In genomic region chr11:31133726-31134125, GRCm38 (mm10) we compare ENCODE assay signal across 40 mouse cellular contexts. TPM values are rescaled to one million over a fixed set of nuclear protein-coding genes. Genes with fewer than 3 reads are reported as not detected.
"Had no signal": no experiment of that assay in that cellular context is flagged by ENCODE, and none has a peak within 500 bp of the region (broad histone marks: within the 10 kb centered on the region; RNA-seq: fewer than 3 reads in every experiment).

No protein-coding gene starts in this region.

RNA-seq across cellular contexts. Expression of gene Gm17332, which starts 48.5 kb away (rescaled TPM):
- total RNA-seq: left cerebral cortex, postnatal 14 days; left cerebral cortex, postnatal 25 days; left cerebral cortex, postnatal 36 days; left cerebral cortex, postnatal 4 days; liver, adult 2 months; megakaryocyte progenitor cell, adult 5-6 weeks; megakaryocyte, adult 5-6 weeks; megakaryocyte-erythroid progenitor cell, adult 5-6 weeks; midbrain, postnatal 0 days; monocyte, adult 5-6 weeks had no signal
- polyA plus RNA-seq: limb, embryonic 10.5 days; limb, embryonic 11.5 days; limb, embryonic 12.5 days; limb, embryonic 13.5 days; limb, embryonic 14.5 days; limb, embryonic 15.5 days; liver, adult 2 months; liver, embryonic 11.5 days; liver, embryonic 12.5 days; liver, embryonic 13.5 days; liver, embryonic 14.5 days; liver, embryonic 15.5 days; liver, embryonic 16.5 days; liver, postnatal 0 days; lung, adult 2 months; lung, embryonic 14.5 days; lung, embryonic 15.5 days; lung, embryonic 16.5 days; lung, postnatal 0 days; macrophage; midbrain, embryonic 10.5 days; midbrain, embryonic 11.5 days; midbrain, embryonic 12.5 days; midbrain, embryonic 13.5 days; midbrain, embryonic 14.5 days; midbrain, embryonic 15.5 days; midbrain, embryonic 16.5 days; midbrain, postnatal 0 days; myocyte; neural tube, embryonic 11.5 days; neural tube, embryonic 12.5 days; neural tube, embryonic 13.5 days had no signal
